Mouse (Mus musculus) spleen, adult 18-20 months (tissue): ENCODE data around the gene Scrn3.
A peak's percentile ranks its signal among the peaks of the same experiment; 100 is the strongest.

Experiments used
- DNase-seq, 2 experiments: peaks; one replicate each; pipeline ENCODE4 v3.0.0; 2022; ENCODE audit warnings: mixed read lengths in 2 of 2

Gene Scrn3

GRCm38 (mm10) chr2:73275261-73276040 lies 37.0 kb upstream of the Scrn3 start:
- no peak for DNase-seq

GRCm38 (mm10) chr2:73276141-73276571 lies 36.2 kb upstream of the Scrn3 start:
- DNase-seq: no peak

GRCm38 (mm10) chr2:73277021-73277708 lies 35.2 kb upstream of the Scrn3 start:
- DNase-seq: peak; percentile 6 to 32

- peak; percentile 9 to 25 for DNase-seq
Observed at GRCm38 (mm10) chr2:73277709-73278075, 34.7 kb upstream of the Scrn3 start.

GRCm38 (mm10) chr2:73278131-73278854 lies 34.1 kb upstream of the Scrn3 start:
- peak; percentile 71 to 87 for DNase-seq

- peak in 1 of 2 experiments; percentile 17 for DNase-seq
Observed at GRCm38 (mm10) chr2:73278869-73279268, 33.5 kb upstream of the Scrn3 start.

GRCm38 (mm10) chr2:73279271-73280038 lies 32.9 kb upstream of the Scrn3 start:
- DNase-seq: no peak

GRCm38 (mm10) chr2:73280356-73281047 lies 31.9 kb upstream of the Scrn3 start:
- peak; percentile 6 to 12 for DNase-seq

- DNase-seq: peak in 1 of 2 experiments; percentile 7
Observed at GRCm38 (mm10) chr2:73281048-73281661, 31.2 kb upstream of the Scrn3 start.

- no peak for DNase-seq
Observed at GRCm38 (mm10) chr2:73281707-73282106, 30.7 kb upstream of the Scrn3 start.

- no peak for DNase-seq
Observed at GRCm38 (mm10) chr2:73285630-73286029, 26.8 kb upstream of the Scrn3 start.

GRCm38 (mm10) chr2:73291130-73291529 lies 21.3 kb upstream of the Scrn3 start:
- no peak for DNase-seq

GRCm38 (mm10) chr2:73295023-73295422 lies 17.4 kb upstream of the Scrn3 start:
- DNase-seq: no peak

GRCm38 (mm10) chr2:73298154-73298553 lies 14.2 kb upstream of the Scrn3 start:
- no peak for DNase-seq

- DNase-seq: no peak
Observed at GRCm38 (mm10) chr2:73298841-73299240, 13.6 kb upstream of the Scrn3 start.

- no peak for DNase-seq
Observed at GRCm38 (mm10) chr2:73301979-73302378, 10.4 kb upstream of the Scrn3 start.

GRCm38 (mm10) chr2:73302722-73303121 lies 9.7 kb upstream of the Scrn3 start:
- DNase-seq: no peak

- DNase-seq: no peak
Observed at GRCm38 (mm10) chr2:73304506-73304905, 7.9 kb upstream of the Scrn3 start.

- DNase-seq: no peak
Observed at GRCm38 (mm10) chr2:73306006-73306405, 6.4 kb upstream of the Scrn3 start.

- DNase-seq: peak; percentile 5 to 21
Observed at GRCm38 (mm10) chr2:73313117-73313501, 708 bp downstream of the Scrn3 start.

GRCm38 (mm10) chr2:73314311-73314710 lies 1.9 kb downstream of the Scrn3 start:
- DNase-seq: no peak

- no peak for DNase-seq
Observed at GRCm38 (mm10) chr2:73317426-73317825, 5.0 kb downstream of the Scrn3 start.
